Mouse (Mus musculus): ENCODE measurements at regions not wholly inside any gene's neighbourhood (a gene's known extent, or its start where the extent isn't known, plus 50 kb on each side); places are given as distances from the start of the nearest gene placed in this dataset.

GRCm38 (mm10) chr1:63903201-63903600 lies 134.1 kb upstream of the 4933402D24Rik start:
- Histone ChIP-seq H3K27me3 (replicated peaks; ENCODE audit: control insufficient read depth, insufficient read depth, low read length) (no peaks in the 10 kb centered on the region), H3K4me3 (replicated peaks; ENCODE audit: low read length) (no peak overlapping the region), H3K9ac (replicated peaks; ENCODE audit: low read depth, low read length) (no peak overlapping the region), H3K9me3 (ENCODE audit: control insufficient read depth, low read length) (no peaks in the 10 kb centered on the region), H3K27ac (ENCODE audit: low read length) (no peak overlapping the region), H3K4me1 (replicated peaks; ENCODE audit: control insufficient read depth, insufficient read depth, low read length) (peaks cover 18% of the 10 kb centered on the region), H3K36me3 (ENCODE audit: control insufficient read depth, insufficient read depth) (no peaks in the 10 kb centered on the region), H3K4me2 (ENCODE audit: low read length) (no peak overlapping the region)
- 72% methylated on average over 3 of the region's 3 CpGs for WGBS
- ATAC-seq, result no peak

- H3K27ac ChIP-seq (ENCODE audit: low read length), result no peak overlapping the region
- WGBS, result 52% methylated on average over 1 of the region's 1 CpGs
- no peak overlapping the region for H3K4me3 ChIP-seq (replicated peaks; ENCODE audit: low read length)
- no peak overlapping the region for H3K9ac ChIP-seq (replicated peaks; ENCODE audit: low read depth, low read length)
- no peak for ATAC-seq
- peaks cover 18% of the 10 kb centered on the region for H3K4me1 ChIP-seq (replicated peaks; ENCODE audit: control insufficient read depth, insufficient read depth, low read length)
- no peaks in the 10 kb centered on the region for H3K27me3 ChIP-seq (replicated peaks; ENCODE audit: control insufficient read depth, insufficient read depth, low read length)
- no peak overlapping the region for H3K4me2 ChIP-seq (ENCODE audit: low read length)
- no peaks in the 10 kb centered on the region for H3K9me3 ChIP-seq (ENCODE audit: control insufficient read depth, low read length)
- H3K36me3 ChIP-seq (ENCODE audit: control insufficient read depth, insufficient read depth), result no peaks in the 10 kb centered on the region
Measured at GRCm38 (mm10) chr1:63902391-63902790, 133.3 kb upstream of the 4933402D24Rik start.

GRCm38 (mm10) chr1:63899631-63900577 lies 130.8 kb upstream of the 4933402D24Rik start:
- 34% methylated on average over 10 of the region's 10 CpGs for WGBS
- Histone ChIP-seq H3K9me3 (ENCODE audit: control insufficient read depth, low read length) (no peaks in the 10 kb centered on the region), H3K27me3 (replicated peaks; ENCODE audit: control insufficient read depth, insufficient read depth, low read length) (no peaks in the 10 kb centered on the region), H3K36me3 (ENCODE audit: control insufficient read depth, insufficient read depth) (no peaks in the 10 kb centered on the region), H3K27ac (ENCODE audit: low read length) (peak overlapping the region; percentile 60), H3K4me2 (ENCODE audit: low read length) (no peak overlapping the region), H3K9ac (replicated peaks; ENCODE audit: low read depth, low read length) (no peak overlapping the region), H3K4me3 (replicated peaks; ENCODE audit: low read length) (no peak overlapping the region), H3K4me1 (replicated peaks; ENCODE audit: control insufficient read depth, insufficient read depth, low read length) (peaks cover 18% of the 10 kb centered on the region)
- peak; percentile 71 for ATAC-seq

- H3K9ac ChIP-seq (replicated peaks; ENCODE audit: low read depth, low read length), result no peak overlapping the region
- no peak overlapping the region for H3K27ac ChIP-seq (ENCODE audit: low read length)
- 68% methylated on average over 2 of the region's 2 CpGs for WGBS
- peaks cover 18% of the 10 kb centered on the region for H3K4me1 ChIP-seq (replicated peaks; ENCODE audit: control insufficient read depth, insufficient read depth, low read length)
- H3K4me2 ChIP-seq (ENCODE audit: low read length), result no peak overlapping the region
- ATAC-seq, result no peak
- H3K9me3 ChIP-seq (ENCODE audit: control insufficient read depth, low read length), result no peaks in the 10 kb centered on the region
- H3K4me3 ChIP-seq (replicated peaks; ENCODE audit: low read length), result no peak overlapping the region
- no peaks in the 10 kb centered on the region for H3K36me3 ChIP-seq (ENCODE audit: control insufficient read depth, insufficient read depth)
- no peaks in the 10 kb centered on the region for H3K27me3 ChIP-seq (replicated peaks; ENCODE audit: control insufficient read depth, insufficient read depth, low read length)
Measured at GRCm38 (mm10) chr1:63898766-63899165, 129.7 kb upstream of the 4933402D24Rik start.

- H3K27me3 ChIP-seq (replicated peaks; ENCODE audit: control insufficient read depth, insufficient read depth, low read length), result no peaks in the 10 kb centered on the region
Measured at GRCm38 (mm10) chr1:63897556-63897955, 128.5 kb upstream of the 4933402D24Rik start.

GRCm38 (mm10) chr1:63879570-63879969 lies 110.5 kb upstream of the 4933402D24Rik start:
- ATAC-seq, result no peak
- H3K9ac ChIP-seq (replicated peaks; ENCODE audit: low read depth, low read length), result no peak overlapping the region
- no peaks in the 10 kb centered on the region for H3K9me3 ChIP-seq (ENCODE audit: control insufficient read depth, low read length)
- no peak overlapping the region for H3K4me3 ChIP-seq (replicated peaks; ENCODE audit: low read length)
- H3K4me2 ChIP-seq (ENCODE audit: low read length), result no peak overlapping the region
- no peaks in the 10 kb centered on the region for H3K36me3 ChIP-seq (ENCODE audit: control insufficient read depth, insufficient read depth)
- 93% methylated on average over 3 of the region's 3 CpGs for WGBS
- no peaks in the 10 kb centered on the region for H3K4me1 ChIP-seq (replicated peaks; ENCODE audit: control insufficient read depth, insufficient read depth, low read length)
- H3K27ac ChIP-seq (ENCODE audit: low read length), result no peak overlapping the region
- H3K27me3 ChIP-seq (replicated peaks; ENCODE audit: control insufficient read depth, insufficient read depth, low read length), result no peaks in the 10 kb centered on the region

More at GRCm38 (mm10) chr1:63897556-63897955, 128.5 kb upstream of the 4933402D24Rik start:
- WGBS, result 52% methylated on average over 2 of the region's 2 CpGs
- Histone ChIP-seq H3K9me3 (ENCODE audit: control insufficient read depth, low read length) (0 out of 2 replicates have a peak, but pooled peaks cover 2% of the 10 kb centered on the region), H3K9ac (replicated peaks; ENCODE audit: low read depth, low read length) (no peak overlapping the region), H3K4me2 (ENCODE audit: low read length) (no peak overlapping the region), H3K4me3 (replicated peaks; ENCODE audit: low read length) (no peak overlapping the region), H3K36me3 (ENCODE audit: control insufficient read depth, insufficient read depth) (no peaks in the 10 kb centered on the region), H3K27ac (ENCODE audit: low read length) (no peak overlapping the region), H3K4me1 (replicated peaks; ENCODE audit: control insufficient read depth, insufficient read depth, low read length) (peaks cover 18% of the 10 kb centered on the region)
- ATAC-seq, result no peak

GRCm38 (mm10) chr1:63876589-63877251 lies 107.7 kb upstream of the 4933402D24Rik start:
- no peaks in the 10 kb centered on the region for H3K36me3 ChIP-seq (ENCODE audit: control insufficient read depth, insufficient read depth)
- no peak overlapping the region for H3K4me2 ChIP-seq (ENCODE audit: low read length)
- no peak overlapping the region for H3K9ac ChIP-seq (replicated peaks; ENCODE audit: low read depth, low read length)
- H3K9me3 ChIP-seq (ENCODE audit: control insufficient read depth, low read length), result no peaks in the 10 kb centered on the region
- no peak overlapping the region for H3K4me3 ChIP-seq (replicated peaks; ENCODE audit: low read length)
- WGBS, result 67% methylated on average over 5 of the region's 5 CpGs
- H3K27ac ChIP-seq (ENCODE audit: low read length), result peak overlapping the region; percentile 73
- no peaks in the 10 kb centered on the region for H3K4me1 ChIP-seq (replicated peaks; ENCODE audit: control insufficient read depth, insufficient read depth, low read length)
- H3K27me3 ChIP-seq (replicated peaks; ENCODE audit: control insufficient read depth, insufficient read depth, low read length), result no peaks in the 10 kb centered on the region
- peak; percentile 74 for ATAC-seq

- H3K36me3 ChIP-seq (ENCODE audit: control insufficient read depth, insufficient read depth), result no peaks in the 10 kb centered on the region
- 51% methylated on average over 2 of the region's 3 CpGs for WGBS
- ATAC-seq, result no peak
- no peak overlapping the region for H3K9ac ChIP-seq (replicated peaks; ENCODE audit: low read depth, low read length)
- no peaks in the 10 kb centered on the region for H3K9me3 ChIP-seq (ENCODE audit: control insufficient read depth, low read length)
- no peaks in the 10 kb centered on the region for H3K4me1 ChIP-seq (replicated peaks; ENCODE audit: control insufficient read depth, insufficient read depth, low read length)
- no peak overlapping the region for H3K4me3 ChIP-seq (replicated peaks; ENCODE audit: low read length)
- H3K4me2 ChIP-seq (ENCODE audit: low read length), result no peak overlapping the region
- no peaks in the 10 kb centered on the region for H3K27me3 ChIP-seq (replicated peaks; ENCODE audit: control insufficient read depth, insufficient read depth, low read length)
- H3K27ac ChIP-seq (ENCODE audit: low read length), result no peak overlapping the region
Measured at GRCm38 (mm10) chr1:63875297-63875962, 106.4 kb upstream of the 4933402D24Rik start.

GRCm38 (mm10) chr1:63871831-63872230 lies 102.8 kb upstream of the 4933402D24Rik start:
- 75% methylated on average over 6 of the region's 6 CpGs for whole genome bisulfite sequencing
- Histone ChIP-seq H3K9ac (replicated peaks; ENCODE audit: low read depth, low read length) (no peak overlapping the region), H3K27ac (ENCODE audit: low read length) (no peak overlapping the region), H3K4me1 (replicated peaks; ENCODE audit: control insufficient read depth, insufficient read depth, low read length) (no peaks in the 10 kb centered on the region), H3K9me3 (ENCODE audit: control insufficient read depth, low read length) (no peaks in the 10 kb centered on the region), H3K36me3 (ENCODE audit: control insufficient read depth, insufficient read depth) (no peaks in the 10 kb centered on the region), H3K4me2 (ENCODE audit: low read length) (no peak overlapping the region), H3K27me3 (replicated peaks; ENCODE audit: control insufficient read depth, insufficient read depth, low read length) (no peaks in the 10 kb centered on the region), H3K4me3 (replicated peaks; ENCODE audit: low read length) (no peak overlapping the region)
- no peak for ATAC-seq
